Mouse (Mus musculus) limb, embryonic 13.5 days (tissue): Measurements from ENCODE around the gene Nrarp. TPM values are rescaled to one million over a fixed set of nuclear protein-coding genes. Genes with fewer than 3 reads are reported as not detected.

Experiments used
- ATAC-seq: fragments of 200-750 bp; cut with Nextera tagmentation; 2 replicates; pipeline ENCODE4 v1.8.0; 2017; ENCODE audit warnings: low read depth, moderate number of reproducible peaks, moderate TSS enrichment; ENCODE audit not compliant: low FRiP score
- H3K27ac ChIP-seq: fragments of 300-500 bp; sonication (generic); 2 replicates; pipeline ENCODE4 v1.5.1; 2015; ENCODE audit warnings: inconsistent platforms, mild to moderate bottlenecking, moderate library complexity
- H3K27me3 ChIP-seq: fragments of 300-500 bp; sonication (generic); 2 replicates; pipeline ENCODE4 v1.6.1; 2015; ENCODE audit warnings: mild to moderate bottlenecking, inconsistent platforms
- H3K36me3 ChIP-seq: fragments of 300-500 bp; sonication (generic); 2 replicates; pipeline ENCODE4 v1.6.1; 2015; ENCODE audit warnings: inconsistent platforms, mild to moderate bottlenecking, moderate library complexity
- H3K4me1 ChIP-seq: fragments of 300-500 bp; sonication (generic); 2 replicates; pipeline ENCODE4 v1.6.1; 2015; ENCODE audit warnings: inconsistent platforms
- H3K4me2 ChIP-seq: fragments of 300-500 bp; sonication (generic); replicated peaks from 2 replicates; pipeline ENCODE4 v1.6.1; 2015; ENCODE audit warnings: inconsistent platforms, mild to moderate bottlenecking, moderate library complexity
- H3K4me3 ChIP-seq: fragments of 300-500 bp; sonication (generic); 2 replicates; pipeline ENCODE4 v1.5.1; 2015; ENCODE audit warnings: moderate library complexity, mild to moderate bottlenecking, inconsistent platforms
- H3K9ac ChIP-seq: fragments of 300-500 bp; sonication (generic); 2 replicates; pipeline ENCODE4 v1.6.1; 2015; ENCODE audit warnings: mild to moderate bottlenecking, inconsistent platforms
- H3K9me3 ChIP-seq: fragments of 300-500 bp; sonication (generic); 2 replicates; pipeline ENCODE4 v1.6.1; 2016; ENCODE audit warnings: inconsistent platforms
- WGBS: fragments of 180-500 bp; shearing (Covaris S2); methylation state at CpG from one replicate; pipeline ENCODE4 v1.1.7; 2015; 5-methylcytosine and 5-hydroxymethylcytosine counted together
- polyA plus RNA-seq: library from polyadenylated mRNA; unstranded; fragments of >200 nt; fragmentation: Nextera tagmentation; extraction: Ambion mirVana; gene quantifications from 2 replicates; pipeline ENCODE4 v1.2.1, GENCODE M21; 2015

Gene Nrarp
- polyA plus RNA-seq, 1 experiment from 2014 or later: 15.3 TPM

GRCm38 (mm10) chr2:25224766-25225752 is 44.5 kb downstream of the Nrarp start:
- WGBS: 3% methylated on average over 41 of the region's 41 CpGs
- Histone ChIP-seq H3K4me1 (peaks cover 18% of the 10 kb centered on the region), H3K27me3 (no peaks in the 10 kb centered on the region), H3K9me3 (no peaks in the 10 kb centered on the region), H3K9ac (peak overlapping the region; percentile 68), H3K4me2 (peak overlapping the region; percentile 64), H3K36me3 (peaks cover 13% of the 10 kb centered on the region), H3K27ac (peak overlapping the region; percentile 97), H3K4me3 (peak overlapping the region; percentile 91)
- ATAC-seq: peak; percentile 98

- Histone ChIP-seq H3K4me2 (peak overlapping the region; percentile 64), H3K27ac (peak overlapping the region; percentile 97), H3K4me3 (peak overlapping the region; percentile 49), H3K27me3 (peaks cover 3% of the 10 kb centered on the region; the same call in 1 of the 2 replicates), H3K4me1 (peaks cover 18% of the 10 kb centered on the region), H3K36me3 (peaks cover 13% of the 10 kb centered on the region), H3K9me3 (no peaks in the 10 kb centered on the region), H3K9ac (peak overlapping the region; percentile 68; the same call in 1 of the 2 replicates)
- WGBS: 73% methylated on average over 8 of the region's 8 CpGs
- ATAC-seq: no peak
Observed at GRCm38 (mm10) chr2:25225811-25226379, 45.3 kb downstream of the Nrarp start.

GRCm38 (mm10) chr2:25226864-25227263 is 46.3 kb downstream of the Nrarp start:
- no peak overlapping the region for H3K4me3 ChIP-seq
- peaks cover 18% of the 10 kb centered on the region for H3K4me1 ChIP-seq
- H3K9me3 ChIP-seq: no peaks in the 10 kb centered on the region
- WGBS: 74% methylated on average over 5 of the region's 5 CpGs
- peaks cover 12% of the 10 kb centered on the region; the same call in 1 of the 2 replicates for H3K27me3 ChIP-seq
- H3K4me2 ChIP-seq: no peak overlapping the region
- no peak overlapping the region for H3K27ac ChIP-seq
- no peak for ATAC-seq
- peaks cover 8% of the 10 kb centered on the region for H3K36me3 ChIP-seq
- no peak overlapping the region for H3K9ac ChIP-seq

- Histone ChIP-seq H3K9ac (no peak overlapping the region), H3K4me2 (no peak overlapping the region), H3K27ac (no peak overlapping the region), H3K4me1 (peaks cover 18% of the 10 kb centered on the region), H3K9me3 (no peaks in the 10 kb centered on the region), H3K4me3 (no peak overlapping the region), H3K36me3 (peaks cover 3% of the 10 kb centered on the region; the same call in 1 of the 2 replicates), H3K27me3 (peaks cover 16% of the 10 kb centered on the region; the same call in 1 of the 2 replicates)
- no peak for ATAC-seq
- WGBS: 84% methylated on average over 4 of the region's 4 CpGs
Observed at GRCm38 (mm10) chr2:25227406-25227805, 46.8 kb downstream of the Nrarp start.

GRCm38 (mm10) chr2:25228431-25228889 is 47.9 kb downstream of the Nrarp start:
- Histone ChIP-seq H3K9me3 (no peaks in the 10 kb centered on the region), H3K4me1 (peaks cover 14% of the 10 kb centered on the region), H3K27ac (no peak overlapping the region), H3K9ac (no peak overlapping the region), H3K4me2 (peak overlapping the region; percentile 40), H3K36me3 (no peaks in the 10 kb centered on the region), H3K27me3 (peaks cover 26% of the 10 kb centered on the region; the same call in 1 of the 2 replicates), H3K4me3 (no peak overlapping the region)
- ATAC-seq: no peak
- WGBS: 2% methylated on average over 7 of the region's 7 CpGs

- ATAC-seq: no peak
- Histone ChIP-seq H3K9me3 (no peaks in the 10 kb centered on the region), H3K36me3 (no peaks in the 10 kb centered on the region), H3K27ac (no peak overlapping the region), H3K9ac (peak overlapping the region; percentile 31; the same call in 1 of the 2 replicates), H3K27me3 (peaks cover 30% of the 10 kb centered on the region; the same call in 1 of the 2 replicates), H3K4me2 (peak overlapping the region; percentile 40), H3K4me1 (peaks cover 10% of the 10 kb centered on the region), H3K4me3 (no peak overlapping the region)
- 67% methylated on average over 6 of the region's 6 CpGs for WGBS
Observed at GRCm38 (mm10) chr2:25228995-25229530, 48.5 kb downstream of the Nrarp start.

GRCm38 (mm10) chr2:25229582-25229981 is 49.0 kb downstream of the Nrarp start:
- no peak for ATAC-seq
- Histone ChIP-seq H3K4me1 (peaks cover 10% of the 10 kb centered on the region), H3K9ac (no peak overlapping the region), H3K9me3 (no peaks in the 10 kb centered on the region), H3K4me2 (no peak overlapping the region), H3K4me3 (no peak overlapping the region), H3K36me3 (no peaks in the 10 kb centered on the region), H3K27me3 (peaks cover 33% of the 10 kb centered on the region; the same call in 1 of the 2 replicates), H3K27ac (no peak overlapping the region)
- 81% methylated on average over 5 of the region's 5 CpGs for WGBS

GRCm38 (mm10) chr2:25230581-25230980 is 50.0 kb downstream of the Nrarp start:
- H3K9me3 ChIP-seq: no peaks in the 10 kb centered on the region
- H3K9ac ChIP-seq: no peak overlapping the region; the same call in 1 of the 2 replicates
- peaks cover 33% of the 10 kb centered on the region; the same call in 1 of the 2 replicates for H3K27me3 ChIP-seq
- no peak overlapping the region for H3K4me2 ChIP-seq
- H3K36me3 ChIP-seq: no peaks in the 10 kb centered on the region
- no peak for ATAC-seq
- WGBS: 86% methylated on average over 7 of the region's 7 CpGs
- H3K4me3 ChIP-seq: no peak overlapping the region
- H3K27ac ChIP-seq: no peak overlapping the region
- H3K4me1 ChIP-seq: peaks cover 7% of the 10 kb centered on the region

GRCm38 (mm10) chr2:25231038-25231437 is 50.5 kb downstream of the Nrarp start:
- no peak overlapping the region for H3K4me2 ChIP-seq
- H3K27me3 ChIP-seq: peaks cover 35% of the 10 kb centered on the region
- H3K4me1 ChIP-seq: peaks cover 4% of the 10 kb centered on the region; the same call in 1 of the 2 replicates
- H3K27ac ChIP-seq: no peak overlapping the region
- 54% methylated on average over 12 of the region's 12 CpGs for WGBS
- H3K4me3 ChIP-seq: no peak overlapping the region
- no peaks in the 10 kb centered on the region for H3K36me3 ChIP-seq
- ATAC-seq: no peak
- H3K9ac ChIP-seq: peak overlapping the region; percentile 25; the same call in 1 of the 2 replicates
- no peaks in the 10 kb centered on the region for H3K9me3 ChIP-seq
